Mouse (Mus musculus) liver, adult (tissue): ENCODE results near the gene Orc4.

Source experiments
- GATA4 ChIP-seq: IDR thresholded peaks from 2 replicates; pipeline ENCODE4 v1.6.1; 2014; ENCODE audit warnings: mild to moderate bottlenecking, low read length; ENCODE audit not compliant: insufficient replicate concordance

Gene Orc4

GRCm38 (mm10) chr2:48950252-48950315 is at the start of gene Orc4:
TSS of gene Orc4 (minus strand) at chr2:48950277.
- TF ChIP-seq GATA4, result no peak

- no peak for TF ChIP-seq GATA4
These were observed 40.2 kb upstream of the Orc4 start for GRCm38 (mm10) chr2:48990322-48990721.

- no peak for TF ChIP-seq GATA4
These were observed 28.8 kb upstream of the Orc4 start for GRCm38 (mm10) chr2:48978920-48979319.

- no peak for TF ChIP-seq GATA4
These were observed 6.5 kb upstream of the Orc4 start for GRCm38 (mm10) chr2:48956591-48956990.

- TF ChIP-seq GATA4, result no peak
These were observed 321 bp upstream of the Orc4 start for GRCm38 (mm10) chr2:48950316-48950880.

GRCm38 (mm10) chr2:48949743-48950251 is 280 bp downstream of the Orc4 start:
- TF ChIP-seq GATA4, result no peak

GRCm38 (mm10) chr2:48948841-48949584 is 1.1 kb downstream of the Orc4 start, which contains the start of gene Mbd5:
TSS of gene Mbd5 (plus strand) at chr2:48949508.
- TF ChIP-seq GATA4, result no peak; the same call in 1 of the 2 replicates

GRCm38 (mm10) chr2:48947761-48948160 is 2.3 kb downstream of the Orc4 start:
- TF ChIP-seq GATA4, result no peak

GRCm38 (mm10) chr2:48935058-48935457 is 15.0 kb downstream of the Orc4 start:
- TF ChIP-seq GATA4, result no peak

- TF ChIP-seq GATA4, result no peak
These were observed 34.2 kb downstream of the Orc4 start for GRCm38 (mm10) chr2:48915832-48916231.

- TF ChIP-seq GATA4, result no peak
These were observed 35.9 kb downstream of the Orc4 start for GRCm38 (mm10) chr2:48914185-48914584.

GRCm38 (mm10) chr2:48908866-48909265 is 41.2 kb downstream of the Orc4 start:
- TF ChIP-seq GATA4, result no peak

GRCm38 (mm10) chr2:48895186-48895585 is 54.9 kb downstream of the Orc4 start:
- TF ChIP-seq GATA4, result no peak

- no peak for TF ChIP-seq GATA4
These were observed 64.1 kb downstream of the Orc4 start for GRCm38 (mm10) chr2:48885945-48886344.

GRCm38 (mm10) chr2:48868199-48868913 is 81.7 kb downstream of the Orc4 start:
- TF ChIP-seq GATA4, result no peak
